Mouse (Mus musculus): ENCODE measurements around the gene Syp. TPM values are rescaled to one million over a fixed set of nuclear protein-coding genes. Genes with fewer than 3 reads are reported as not detected.

Gene Syp
- polyA plus RNA-seq (2012; rRNA removed) = 6.4 TPM in 2 replicates

GRCm38 (mm10) chrX:7638401-7639091, at the start of gene Syp:
TSS of gene Syp (plus strand) at chrX:7638471.

GRCm38 (mm10) chrX:7604879-7605574, 33.2 kb upstream of the Syp start, which contains the start of gene Ccdc22:
TSS of gene Ccdc22 (minus strand) at chrX:7605517.

GRCm38 (mm10) chrX:7606783-7607182, 31.5 kb upstream of the Syp start, which contains the start of gene Cacna1f:
TSS of gene Cacna1f (plus strand) at chrX:7607083.

GRCm38 (mm10) chrX:7657221-7657639, 19.0 kb downstream of the Syp start, which contains the start of gene Prickle3:
TSS of gene Prickle3 (plus strand) at chrX:7657260.

GRCm38 (mm10) chrX:7670921-7671623, 32.8 kb downstream of the Syp start, which contains the start of gene Plp2:
TSS of gene Plp2 (minus strand) at chrX:7671390.

GRCm38 (mm10) chrX:7680864-7681263, 42.6 kb downstream of the Syp start, which contains the start of gene Magix:
TSS of gene Magix (minus strand) at chrX:7681251.

GRCm38 (mm10) chrX:7696954-7697381, 58.7 kb downstream of the Syp start, which contains the start of gene Gpkow:
TSS of gene Gpkow (plus strand) at chrX:7697131.

Other genes with a start within 250 kb of the Syp start
- 0.24 and 0.58 TPM in 2 replicates for gene Foxp3, start 64.8 kb upstream of the Syp start, polyA plus RNA-seq (2012; rRNA removed)
- 2.5 and 3.0 TPM in 2 replicates for gene Ppp1r3f, start 64.2 kb upstream of the Syp start, polyA plus RNA-seq (2012; rRNA removed)
- gene Ccdc22, start 33.0 kb upstream of the Syp start, polyA plus RNA-seq (2012; rRNA removed) = 16.5 and 17.3 TPM in 2 replicates
- not detected in 2 replicates for gene Cacna1f, start 31.4 kb upstream of the Syp start, polyA plus RNA-seq (2012; rRNA removed)
- gene Prickle3, start 18.8 kb downstream of the Syp start, polyA plus RNA-seq (2012; rRNA removed) = 28.8 and 34.6 TPM in 2 replicates
- gene Plp2, start 32.9 kb downstream of the Syp start, polyA plus RNA-seq (2012; rRNA removed) = 360 and 390 TPM in 2 replicates
- 1.3 and 2.7 TPM in 2 replicates for gene Magix, start 42.8 kb downstream of the Syp start, polyA plus RNA-seq (2012; rRNA removed)
- 4.7 and 5.5 TPM in 2 replicates for gene Gpkow, start 58.7 kb downstream of the Syp start, polyA plus RNA-seq (2012; rRNA removed)
- gene Wdr45, start 75.9 kb downstream of the Syp start, polyA plus RNA-seq (2012; rRNA removed) = 39.4 and 43.0 TPM in 2 replicates
- gene Gm45208, start 83.8 kb downstream of the Syp start, polyA plus RNA-seq (2012; rRNA removed) = not detected in 2 replicates
- gene Praf2, start 90.0 kb downstream of the Syp start, polyA plus RNA-seq (2012; rRNA removed) = 51.2 and 75.8 TPM in 2 replicates
- 30.0 and 34.8 TPM in 2 replicates for gene Ccdc120, start 112.4 kb downstream of the Syp start, polyA plus RNA-seq (2012; rRNA removed)
- gene Tfe3, start 124.1 kb downstream of the Syp start, polyA plus RNA-seq (2012; rRNA removed) = 23.0 and 25.1 TPM in 2 replicates
- 18.9 and 22.6 TPM in 2 replicates for gene Gripap1, start 151.3 kb downstream of the Syp start, polyA plus RNA-seq (2012; rRNA removed)
- gene Kcnd1, start 183.8 kb downstream of the Syp start, polyA plus RNA-seq (2012; rRNA removed) = 1.8 and 2.2 TPM in 2 replicates
- gene Otud5, start 202.9 kb downstream of the Syp start, polyA plus RNA-seq (2012; rRNA removed) = 36.1 and 38.3 TPM in 2 replicates
- 10.7 and 13.5 TPM in 2 replicates for gene Pim2, start 239.8 kb downstream of the Syp start, polyA plus RNA-seq (2012; rRNA removed)
- 260 and 397 TPM in 2 replicates for gene Slc35a2, start 245.6 kb downstream of the Syp start, polyA plus RNA-seq (2012; rRNA removed)

Data from colon, adult 2 months (tissue).